Mouse (Mus musculus) pancreas, adult 10 weeks (tissue): ENCODE measurements around the gene Upk2. TPM values are rescaled to one million over a fixed set of nuclear protein-coding genes. Genes with fewer than 3 reads are reported as not detected.

Experiments
- polyA plus RNA-seq: library from polyadenylated mRNA; stranded (reverse); fragments of 350-450 nt; fragmentation: Illumina TruSeq; extraction: RNeasy Lipid Tissue Mini Kit (QIAGEN cat#74804); gene quantifications from one replicate; pipeline ENCODE4 v1.2.3, GENCODE M21; 2015; ENCODE audit warnings: low read depth, low replicate concordance; ENCODE audit not compliant: insufficient read depth

The Upk2 gene
- not detected for polyA plus RNA-seq

DNA sequence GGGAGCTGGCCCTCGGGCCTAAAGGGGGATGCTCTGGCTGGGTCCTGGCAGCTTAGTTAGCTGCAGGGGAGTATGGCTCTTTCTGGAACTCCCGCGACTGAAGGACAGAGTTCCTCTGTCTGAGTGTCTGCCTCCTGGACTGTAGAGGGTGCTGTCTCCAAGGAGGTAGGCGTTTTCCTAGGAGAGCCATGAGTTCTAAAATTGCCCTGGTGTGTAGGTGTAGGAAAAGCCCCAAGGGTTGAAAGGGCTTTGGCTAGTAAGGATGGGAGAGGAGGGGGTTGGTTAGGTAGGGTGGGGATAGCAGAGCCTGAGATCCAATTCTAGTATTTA lies at the start of gene Upk2:
TSS of gene Upk2 (minus strand) at position 86 of the 330 bp plus-strand sequence.

DNA sequence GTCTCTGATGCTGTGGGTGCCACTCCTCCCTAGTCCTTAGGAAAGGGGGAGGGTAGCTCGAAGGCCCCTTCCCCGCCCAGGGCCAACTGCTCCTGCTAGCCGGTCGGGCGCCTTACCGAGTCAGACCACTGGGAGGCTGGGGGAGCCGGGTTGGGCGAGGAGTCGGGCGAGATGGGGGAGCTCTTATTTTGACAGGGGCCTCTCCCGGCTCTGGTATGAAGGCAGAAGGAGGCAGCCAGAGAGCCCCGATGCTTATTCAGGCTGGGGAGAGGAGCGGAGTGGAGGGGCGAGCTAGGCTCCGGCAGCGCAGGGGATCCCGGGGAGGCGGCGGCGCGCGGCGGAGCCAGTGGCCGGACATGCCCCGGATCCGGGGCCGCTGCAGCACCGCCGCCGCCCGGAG lies 27.8 kb upstream of the Upk2 start, which contains the start of gene Bcl9l:
TSS of gene Bcl9l (plus strand) at position 274 of the 400 bp plus-strand sequence.

DNA sequence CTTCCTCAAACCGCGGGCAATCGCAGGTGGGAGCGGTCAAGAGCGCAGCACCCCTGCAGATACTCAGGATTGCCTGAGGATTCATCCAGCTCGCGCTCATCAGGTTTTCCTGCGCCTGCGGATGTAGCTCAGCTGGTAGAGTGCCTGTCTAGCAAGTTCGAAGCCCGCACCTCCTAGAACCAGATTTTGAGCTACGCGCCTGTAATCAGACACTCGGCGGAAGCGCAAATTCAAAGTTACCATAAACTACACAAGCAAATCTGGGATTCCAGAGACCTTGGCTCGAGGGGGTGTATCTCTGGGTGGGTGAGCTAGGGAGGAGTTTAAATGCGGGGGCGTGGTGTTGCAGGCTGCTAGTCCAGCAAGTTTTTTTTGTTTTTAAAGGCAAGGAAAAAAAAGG lies 13.8 kb downstream of the Upk2 start, which contains the start of gene Foxr1:
TSS of gene Foxr1 (minus strand) at position 176 of the 400 bp plus-strand sequence.

DNA sequence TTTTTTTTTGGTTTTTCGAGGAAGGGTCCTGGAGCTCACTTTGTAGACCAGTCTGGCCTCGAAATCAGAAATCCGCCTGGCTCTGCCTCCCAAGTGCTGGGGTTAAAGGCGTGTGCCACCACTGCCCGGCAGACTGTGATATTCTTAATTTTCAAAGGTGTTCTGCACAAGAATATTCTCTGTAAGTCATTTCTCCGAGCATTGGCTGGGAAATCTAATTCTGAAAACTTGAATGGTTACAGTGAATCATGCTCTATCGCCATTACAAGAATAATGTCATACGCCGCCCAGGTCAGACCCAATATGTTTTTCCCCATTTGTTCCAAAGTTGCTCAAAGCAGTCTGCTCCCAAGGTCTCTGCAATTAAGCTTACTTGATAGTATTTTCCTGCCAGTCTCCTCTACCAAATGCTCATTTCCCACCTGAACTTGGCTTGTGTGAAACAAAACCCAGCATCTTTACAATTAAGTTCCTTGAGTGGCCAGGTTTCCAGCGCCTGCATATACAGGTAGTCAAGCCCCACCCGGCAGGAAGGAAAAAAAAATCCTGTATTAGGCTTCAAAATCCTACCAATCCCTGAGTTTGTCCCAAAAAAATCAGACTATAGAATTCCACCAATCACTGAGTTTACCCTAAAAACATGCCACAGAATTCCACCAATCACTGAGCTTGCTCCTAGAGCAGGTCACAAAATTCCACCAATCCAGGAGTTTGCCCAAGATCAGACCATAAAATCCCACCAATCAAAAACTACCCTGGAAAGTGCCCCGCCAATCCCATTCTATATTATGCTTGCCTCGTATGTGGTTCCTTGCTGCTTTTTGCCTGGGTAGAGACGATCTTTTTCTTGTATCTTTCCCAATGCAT lies 36.0 kb downstream of the Upk2 start, which contains the start of gene Ccdc84:
TSS of gene Ccdc84 (minus strand) at position 51 of the 867 bp plus-strand sequence.

DNA sequence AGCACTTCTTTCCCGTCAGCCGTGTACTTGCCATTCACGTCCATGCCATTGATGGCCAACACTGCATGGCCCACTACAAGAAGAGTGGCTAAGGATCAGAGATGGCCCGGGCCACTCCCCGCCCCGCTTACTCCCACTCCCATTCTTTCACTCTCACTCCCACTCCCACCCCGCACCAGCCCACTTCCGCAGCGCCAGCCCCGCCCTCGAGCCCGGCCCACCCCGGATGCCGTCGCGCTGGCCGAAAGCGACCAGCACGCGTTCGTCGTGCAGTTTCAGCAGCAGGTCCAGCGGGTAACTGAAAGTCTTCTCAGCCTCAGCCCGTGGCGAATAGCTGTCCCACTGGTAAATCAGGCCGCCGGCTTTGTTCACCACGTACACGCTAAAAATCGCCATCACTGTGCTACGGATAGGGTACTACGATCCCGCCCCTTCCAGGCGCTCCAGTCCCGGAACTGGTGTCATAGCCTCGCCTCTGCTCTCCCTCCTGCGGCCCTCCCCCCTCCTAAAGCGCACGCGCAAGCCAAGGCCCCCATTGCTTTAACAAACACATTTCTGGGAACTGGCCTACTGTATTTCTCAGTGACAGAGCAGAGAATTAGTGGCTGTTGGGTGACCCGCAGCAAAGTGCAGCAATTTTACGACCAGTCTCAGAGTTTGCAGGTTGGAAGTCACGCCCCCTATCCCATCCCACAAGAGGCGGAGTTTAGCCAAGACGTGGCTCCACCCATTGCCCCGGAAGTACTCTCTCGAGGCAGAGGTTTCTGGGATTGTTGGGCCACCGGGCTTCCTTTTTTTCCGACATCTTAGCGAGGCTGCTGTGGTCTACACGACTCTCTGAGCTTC lies 47.6 kb downstream of the Upk2 start, which contains the start of the genes Rps25 and Trappc4:
TSS of gene Rps25 (plus strand) at position 234 of the 846 bp plus-strand sequence.
TSS of gene Trappc4 (minus strand) at position 695 of the 846 bp plus-strand sequence.

Other genes starting within 250 kb of the Upk2 start
- gene Cbl, start 220.9 kb downstream of the Upk2 start, polyA plus RNA-seq = 3.7 TPM
- gene Ccdc153, start 214.3 kb downstream of the Upk2 start, polyA plus RNA-seq = not detected
- gene Pdzd3, start 203.5 kb downstream of the Upk2 start, polyA plus RNA-seq = not detected
- gene Nlrx1, start 186.4 kb downstream of the Upk2 start, polyA plus RNA-seq = 1.5 TPM
- gene Abcg4, start 166.4 kb downstream of the Upk2 start, polyA plus RNA-seq = not detected
- gene Hinfp, start 149.3 kb downstream of the Upk2 start, polyA plus RNA-seq = 6.1 TPM
- 7.6 TPM for gene C2cd2l, start 134.7 kb downstream of the Upk2 start, polyA plus RNA-seq
- gene Dpagt1, start 129.0 kb downstream of the Upk2 start, polyA plus RNA-seq = 13.7 TPM
- gene H2afx, start 120.3 kb downstream of the Upk2 start, polyA plus RNA-seq = 5.7 TPM
- 13.2 TPM for gene Hmbs, start 110.7 kb downstream of the Upk2 start, polyA plus RNA-seq
- gene Vps11, start 93.3 kb downstream of the Upk2 start, polyA plus RNA-seq = 10.4 TPM
- gene Hyou1, start 75.5 kb downstream of the Upk2 start, polyA plus RNA-seq = 69.6 TPM
- gene Slc37a4, start 58.1 kb downstream of the Upk2 start, polyA plus RNA-seq = 13.2 TPM
- 701 TPM for gene Rps25, start 47.8 kb downstream of the Upk2 start, polyA plus RNA-seq
- gene Trappc4, start 47.4 kb downstream of the Upk2 start, polyA plus RNA-seq = 19.2 TPM
- gene Ccdc84, start 36.4 kb downstream of the Upk2 start, polyA plus RNA-seq = 37.6 TPM
- gene Foxr1, start 13.8 kb downstream of the Upk2 start, polyA plus RNA-seq = not detected
- gene Bcl9l, start 27.8 kb upstream of the Upk2 start, polyA plus RNA-seq = 7.3 TPM
- gene Cxcr5, start 106.9 kb upstream of the Upk2 start, polyA plus RNA-seq = not detected
- 16.2 TPM for gene Ddx6, start 149.9 kb upstream of the Upk2 start, polyA plus RNA-seq
- not detected for gene Treh, start 218.3 kb upstream of the Upk2 start, polyA plus RNA-seq